Mouse (Mus musculus) lung, adult 2 months (tissue): ENCODE data around the gene Ube2f.
A peak's percentile ranks its signal among the peaks of the same experiment; 100 is the strongest.

Source experiments
- CTCF ChIP-seq: fragments of 200-500 bp; IDR thresholded peaks from 2 replicates; pipeline ENCODE4 v1.5.1; 2011; ENCODE audit warnings: mild to moderate bottlenecking, low read length, control low read depth; ENCODE audit not compliant: insufficient read depth
- POLR2A ChIP-seq: fragments of 200-500 bp; IDR thresholded peaks from 2 replicates; pipeline ENCODE4 v1.6.1; 2011; ENCODE audit warnings: low read depth, mild to moderate bottlenecking, control low read depth, low read length, borderline replicate concordance; ENCODE audit errors: extremely low read depth

DNA sequence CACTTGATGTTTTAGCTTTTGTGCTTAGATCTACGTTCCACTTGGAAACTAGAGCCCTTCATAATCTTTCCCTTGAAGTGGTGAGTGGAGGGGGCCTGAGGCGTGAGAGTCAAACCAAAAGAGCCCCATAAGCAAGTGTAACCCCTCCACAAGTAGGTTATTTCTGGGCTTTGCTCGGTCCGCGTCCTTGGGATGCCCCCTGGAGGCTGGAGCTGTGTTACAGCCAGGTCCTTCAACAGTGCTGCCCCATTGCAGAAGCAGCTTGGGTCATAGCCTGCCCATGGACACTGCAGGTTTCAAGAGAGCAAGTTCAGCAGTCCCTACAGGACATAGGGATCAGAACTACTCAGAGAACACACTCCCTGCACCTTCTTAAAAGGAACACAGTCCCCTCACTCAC is 11.0 kb upstream of the Ube2f start:
- TF ChIP-seq CTCF (peak; percentile 73), POLR2A (no peak)
